Mouse (Mus musculus): ENCODE data around the gene Supt3. TPM values are rescaled to one million over a fixed set of nuclear protein-coding genes. Genes with fewer than 3 reads are reported as not detected.

Gene Supt3
- polyA plus RNA-seq, 1 experiment from 2014 or later: 23.7 TPM

DNA sequence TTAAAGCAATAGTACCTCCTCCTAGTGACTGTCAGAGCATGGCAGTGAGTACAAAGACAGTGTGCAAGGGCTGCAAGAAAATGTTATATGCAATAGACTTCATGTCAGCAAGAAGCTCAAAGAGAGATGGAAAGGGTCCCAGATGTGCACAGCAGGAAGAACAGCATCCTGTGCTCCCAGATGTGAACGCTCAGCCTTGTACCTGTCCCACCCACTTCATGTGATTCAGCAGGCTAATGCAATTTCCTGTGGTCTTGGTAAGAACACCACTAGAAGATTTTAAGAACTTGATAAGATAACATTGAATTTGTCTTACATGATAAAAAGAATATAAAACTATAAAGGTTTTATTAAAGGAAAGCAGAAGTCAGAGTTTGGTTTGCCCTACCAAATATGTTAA lies 230.5 kb downstream of the Supt3 start:
- no peaks in the 10 kb centered on the region for H3K9me3 ChIP-seq
- no peak overlapping the region for H3K27ac ChIP-seq
- no peaks in the 10 kb centered on the region for H3K4me1 ChIP-seq (replicated peaks)
- 80% methylated on average over 1 of the region's 1 CpGs for WGBS
- H3K4me3 ChIP-seq: no peak overlapping the region
- no peaks in the 10 kb centered on the region for H3K27me3 ChIP-seq (ENCODE audit: insufficient read depth, poor library complexity, severe bottlenecking)
- no peak for DNase-seq (ENCODE audit: low spot score)
- H3K36me3 ChIP-seq: no peaks in the 10 kb centered on the region

DNA sequence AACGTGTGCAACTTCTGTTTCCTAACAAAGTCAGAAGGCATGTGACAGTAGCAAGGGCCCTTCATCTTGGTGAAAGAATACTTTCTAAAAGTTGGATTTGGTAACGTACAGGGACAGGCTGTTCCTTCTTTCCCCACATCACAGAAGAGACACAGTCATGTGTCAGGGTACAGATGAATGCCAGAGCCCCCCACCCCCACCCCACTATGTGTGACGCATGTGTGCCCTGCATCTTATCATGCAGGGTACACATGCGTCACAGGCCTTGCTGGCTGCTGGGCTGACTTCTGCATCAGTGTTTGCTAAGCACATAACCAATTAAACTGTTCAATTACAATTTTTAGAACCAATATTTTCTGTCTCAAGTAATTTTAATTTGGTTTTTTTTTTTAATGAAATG lies 231.7 kb downstream of the Supt3 start:
- no peaks in the 10 kb centered on the region for H3K27me3 ChIP-seq (ENCODE audit: insufficient read depth, poor library complexity, severe bottlenecking)
- H3K4me1 ChIP-seq (replicated peaks): no peaks in the 10 kb centered on the region
- no peak for DNase-seq (ENCODE audit: low spot score)
- WGBS: 82% methylated on average over 4 of the region's 4 CpGs
- no peaks in the 10 kb centered on the region for H3K9me3 ChIP-seq
- no peaks in the 10 kb centered on the region for H3K36me3 ChIP-seq
- no peak overlapping the region for H3K4me3 ChIP-seq
- no peak overlapping the region for H3K27ac ChIP-seq

GRCm38 (mm10) chr17:45010409-45010808 lies 233.5 kb downstream of the Supt3 start:
- Histone ChIP-seq H3K4me3 (no peak overlapping the region), H3K36me3 (no peaks in the 10 kb centered on the region), H3K27me3 (ENCODE audit: insufficient read depth, poor library complexity, severe bottlenecking) (no peaks in the 10 kb centered on the region), H3K9me3 (no peaks in the 10 kb centered on the region), H3K4me1 (replicated peaks) (no peaks in the 10 kb centered on the region), H3K27ac (no peak overlapping the region)
- no peak for DNase-seq (ENCODE audit: low spot score)
- 92% methylated on average over 2 of the region's 2 CpGs for WGBS

DNA sequence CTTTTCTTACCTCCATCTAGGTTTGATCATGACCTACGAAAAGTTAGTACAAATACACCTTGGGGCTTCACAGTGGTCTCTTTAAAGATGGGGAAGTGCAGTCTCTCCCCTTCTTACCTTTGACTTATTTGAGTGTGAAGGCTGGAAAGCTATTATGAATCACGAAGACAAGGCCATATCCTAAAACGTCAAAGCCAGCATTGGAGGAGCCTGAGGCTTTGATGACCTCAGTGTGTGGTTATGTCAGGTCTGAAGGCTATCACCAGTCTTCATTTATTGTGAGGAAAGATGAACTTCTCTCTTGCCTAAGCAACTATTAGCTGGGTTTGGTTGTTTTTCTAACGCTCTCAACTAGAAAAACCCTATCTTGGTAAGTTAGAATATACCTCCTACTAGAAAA lies 239.8 kb downstream of the Supt3 start:
- Histone ChIP-seq H3K36me3 (no peaks in the 10 kb centered on the region), H3K9me3 (no peaks in the 10 kb centered on the region), H3K27ac (no peak overlapping the region), H3K4me3 (no peak overlapping the region), H3K4me1 (replicated peaks) (no peaks in the 10 kb centered on the region), H3K27me3 (ENCODE audit: insufficient read depth, poor library complexity, severe bottlenecking) (no peaks in the 10 kb centered on the region)
- no peak for DNase-seq (ENCODE audit: low spot score)
- 89% methylated on average over 4 of the region's 4 CpGs for WGBS

DNA sequence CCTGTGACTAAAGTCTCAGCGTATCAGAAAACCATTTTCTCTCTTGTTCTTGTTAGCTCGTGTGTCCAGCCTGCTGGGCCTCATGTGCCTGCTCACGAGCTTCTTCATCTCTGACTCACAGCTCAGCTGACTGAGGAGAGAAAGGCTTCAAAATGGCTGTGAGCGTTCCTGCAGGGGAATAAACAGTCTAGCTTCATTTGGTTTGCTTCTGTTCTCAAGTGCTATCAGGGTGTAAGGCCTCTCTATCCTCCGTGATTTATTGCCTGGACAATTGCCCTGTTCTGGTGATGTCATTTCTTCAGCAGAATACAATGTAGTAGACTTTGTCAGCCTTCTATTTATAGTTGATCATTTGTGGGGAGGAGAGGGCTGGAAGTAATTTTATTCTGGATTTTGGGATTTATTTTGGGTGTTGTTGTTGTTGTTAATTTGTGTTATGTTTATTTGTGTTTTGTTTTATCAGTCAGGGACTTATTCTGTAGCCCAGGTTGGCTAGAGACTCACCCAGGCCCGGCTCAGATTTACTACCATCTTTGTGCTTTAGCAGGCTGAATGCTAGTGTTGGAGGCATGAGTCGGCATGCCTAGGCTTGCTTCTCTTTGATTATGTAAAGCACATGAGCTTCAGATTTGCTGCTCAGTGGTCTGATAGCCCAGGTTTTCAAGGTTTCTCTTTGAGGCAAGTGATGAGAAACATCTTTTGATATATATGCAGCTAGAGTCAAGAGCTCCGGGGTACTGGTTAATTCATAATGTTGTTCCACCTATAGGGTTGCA lies 243.4 kb downstream of the Supt3 start:
- Histone ChIP-seq H3K27me3 (ENCODE audit: insufficient read depth, poor library complexity, severe bottlenecking) (no peaks in the 10 kb centered on the region), H3K27ac (no peak overlapping the region), H3K4me1 (replicated peaks) (no peaks in the 10 kb centered on the region), H3K36me3 (no peaks in the 10 kb centered on the region), H3K4me3 (no peak overlapping the region), H3K9me3 (no peaks in the 10 kb centered on the region)
- DNase-seq (ENCODE audit: low spot score): no peak
- 83% methylated on average over 8 of the region's 8 CpGs for WGBS

DNA sequence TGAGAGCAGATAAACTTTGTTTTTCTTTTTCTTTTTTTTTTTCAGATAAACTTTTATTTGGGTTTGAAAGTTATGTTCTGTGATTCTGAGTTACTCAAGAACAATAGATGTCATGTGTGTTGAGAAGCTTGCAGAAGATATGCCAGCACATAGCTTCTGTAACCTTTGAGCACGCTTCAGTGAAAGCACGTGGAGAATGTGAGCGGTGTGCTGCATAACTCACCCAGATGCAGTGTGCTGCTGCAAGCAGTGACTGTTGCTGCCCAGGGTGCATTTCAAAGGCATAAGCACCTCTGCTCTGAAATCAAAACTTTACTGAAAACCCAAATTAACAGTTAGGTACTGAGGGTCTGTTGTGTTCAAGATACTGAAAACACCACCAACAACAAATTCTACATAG lies 251.5 kb downstream of the Supt3 start:
- Histone ChIP-seq H3K9me3 (no peaks in the 10 kb centered on the region), H3K4me1 (replicated peaks) (no peaks in the 10 kb centered on the region), H3K36me3 (no peaks in the 10 kb centered on the region), H3K27me3 (ENCODE audit: insufficient read depth, poor library complexity, severe bottlenecking) (no peaks in the 10 kb centered on the region), H3K27ac (no peak overlapping the region), H3K4me3 (no peak overlapping the region)
- 69% methylated on average over 3 of the region's 3 CpGs for WGBS
- DNase-seq (ENCODE audit: low spot score): no peak

- Histone ChIP-seq H3K27me3 (ENCODE audit: insufficient read depth, poor library complexity, severe bottlenecking) (no peaks in the 10 kb centered on the region), H3K4me3 (no peak overlapping the region), H3K9me3 (no peaks in the 10 kb centered on the region), H3K4me1 (replicated peaks) (no peaks in the 10 kb centered on the region), H3K36me3 (no peaks in the 10 kb centered on the region), H3K27ac (no peak overlapping the region)
- no peak for DNase-seq (ENCODE audit: low spot score)
- 94% methylated on average over 1 of the region's 1 CpGs for WGBS
These were observed 252.2 kb downstream of the Supt3 start for GRCm38 (mm10) chr17:45029106-45029505.

DNA sequence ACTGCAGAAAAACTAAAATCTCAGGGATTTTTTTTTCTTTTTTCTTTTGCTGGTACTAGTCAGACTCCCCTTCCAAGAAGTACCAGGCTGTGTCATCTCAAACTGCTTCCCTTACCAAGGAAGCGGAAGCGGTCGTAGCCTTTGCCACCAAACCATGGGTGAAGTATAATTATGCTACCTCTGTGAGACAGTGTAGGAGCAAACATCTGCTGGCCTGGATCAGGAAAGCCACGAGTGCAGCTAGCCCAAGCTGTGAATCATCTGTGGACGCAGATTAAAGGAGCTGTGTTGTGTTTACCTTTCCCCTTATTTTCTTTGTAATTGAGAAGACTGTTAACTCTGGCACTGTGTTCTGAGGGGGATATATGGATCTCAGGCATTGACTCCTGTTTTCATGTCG lies 255.3 kb downstream of the Supt3 start:
- Histone ChIP-seq H3K36me3 (no peaks in the 10 kb centered on the region), H3K4me3 (no peak overlapping the region), H3K27me3 (ENCODE audit: insufficient read depth, poor library complexity, severe bottlenecking) (no peaks in the 10 kb centered on the region), H3K27ac (no peak overlapping the region), H3K9me3 (no peaks in the 10 kb centered on the region), H3K4me1 (replicated peaks) (no peaks in the 10 kb centered on the region)
- WGBS: 70% methylated on average over 6 of the region's 6 CpGs
- DNase-seq (ENCODE audit: low spot score): no peak

DNA sequence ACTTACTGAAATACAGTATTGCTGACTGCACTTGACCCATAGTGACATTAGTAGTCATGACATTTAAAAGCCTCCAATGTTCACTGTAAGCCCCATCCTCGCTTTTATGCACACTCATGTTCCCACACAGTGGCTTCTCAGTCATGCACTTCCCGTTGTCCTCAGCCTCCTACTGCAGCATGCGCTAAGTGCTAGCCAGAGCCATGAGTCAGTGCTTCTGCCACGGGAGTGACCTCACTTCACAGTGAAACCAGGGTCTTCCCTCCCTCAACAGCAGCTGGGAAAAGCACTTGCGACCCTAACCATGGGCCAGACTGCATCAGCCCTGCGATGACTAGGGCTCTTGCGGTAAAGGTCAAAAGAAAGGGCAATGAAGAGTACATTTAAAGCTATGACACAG lies 256.7 kb downstream of the Supt3 start:
- no peaks in the 10 kb centered on the region for H3K4me1 ChIP-seq (replicated peaks)
- H3K9me3 ChIP-seq: no peaks in the 10 kb centered on the region
- H3K36me3 ChIP-seq: no peaks in the 10 kb centered on the region
- H3K4me3 ChIP-seq: no peak overlapping the region
- WGBS: 66% methylated on average over 7 of the region's 7 CpGs
- DNase-seq (ENCODE audit: low spot score): no peak
- H3K27me3 ChIP-seq (ENCODE audit: insufficient read depth, poor library complexity, severe bottlenecking): no peaks in the 10 kb centered on the region
- no peak overlapping the region for H3K27ac ChIP-seq

DNA sequence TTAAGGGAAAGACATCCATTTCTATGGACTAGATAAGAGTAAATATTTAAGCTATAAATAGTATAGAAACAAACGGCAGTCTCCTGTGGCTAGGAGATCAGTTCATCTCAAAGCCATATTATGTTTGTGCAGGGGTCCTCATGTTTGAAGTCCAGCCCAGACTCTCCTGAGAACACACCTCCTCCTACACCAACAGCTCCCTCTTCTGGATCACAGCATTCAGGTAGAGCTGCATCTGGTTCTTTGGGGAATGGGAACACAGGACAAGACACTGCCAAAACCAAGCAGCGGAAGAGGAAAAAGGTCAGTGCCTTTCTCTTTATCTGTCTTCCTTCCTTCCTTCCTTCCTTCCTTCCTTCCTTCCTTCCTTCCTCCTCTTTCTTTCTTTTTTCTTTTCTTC lies 264.1 kb downstream of the Supt3 start:
- Histone ChIP-seq H3K9me3 (0 out of 2 replicates have a peak, but pooled peaks cover 3% of the 10 kb centered on the region), H3K27ac (no peak overlapping the region), H3K36me3 (peaks cover 6% of the 10 kb centered on the region; the same call in 1 of the 2 replicates), H3K4me1 (replicated peaks) (no peaks in the 10 kb centered on the region), H3K4me3 (no peak overlapping the region), H3K27me3 (ENCODE audit: insufficient read depth, poor library complexity, severe bottlenecking) (no peaks in the 10 kb centered on the region)
- DNase-seq (ENCODE audit: low spot score): no peak
- 89% methylated on average over 2 of the region's 2 CpGs for WGBS

DNA sequence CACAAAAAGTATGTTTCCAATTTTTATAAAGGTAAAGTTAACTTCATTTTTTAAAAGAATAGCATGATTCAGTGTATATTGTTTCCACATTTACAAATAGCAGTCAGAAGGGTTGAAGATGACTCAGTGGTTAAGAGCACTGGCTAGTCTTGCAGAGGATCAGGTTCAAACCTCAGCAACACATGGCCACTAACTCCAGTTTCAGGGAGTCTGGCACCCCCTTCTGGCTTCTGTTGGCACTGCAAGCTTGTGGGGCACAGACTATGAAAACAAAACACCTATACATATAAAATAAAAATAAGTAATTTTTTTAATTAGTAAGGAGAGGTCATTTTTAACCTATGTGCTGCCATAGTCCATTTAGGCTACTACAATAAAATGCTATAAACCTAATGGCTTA lies 268.9 kb downstream of the Supt3 start:
- no peaks in the 10 kb centered on the region for H3K4me1 ChIP-seq (replicated peaks)
- H3K4me3 ChIP-seq: no peak overlapping the region
- no peak for DNase-seq (ENCODE audit: low spot score)
- no peaks in the 10 kb centered on the region for H3K27me3 ChIP-seq (ENCODE audit: insufficient read depth, poor library complexity, severe bottlenecking)
- H3K27ac ChIP-seq: no peak overlapping the region
- 0 out of 2 replicates have a peak, but pooled peaks cover 3% of the 10 kb centered on the region for H3K9me3 ChIP-seq
- H3K36me3 ChIP-seq: peaks cover 6% of the 10 kb centered on the region; the same call in 1 of the 2 replicates

DNA sequence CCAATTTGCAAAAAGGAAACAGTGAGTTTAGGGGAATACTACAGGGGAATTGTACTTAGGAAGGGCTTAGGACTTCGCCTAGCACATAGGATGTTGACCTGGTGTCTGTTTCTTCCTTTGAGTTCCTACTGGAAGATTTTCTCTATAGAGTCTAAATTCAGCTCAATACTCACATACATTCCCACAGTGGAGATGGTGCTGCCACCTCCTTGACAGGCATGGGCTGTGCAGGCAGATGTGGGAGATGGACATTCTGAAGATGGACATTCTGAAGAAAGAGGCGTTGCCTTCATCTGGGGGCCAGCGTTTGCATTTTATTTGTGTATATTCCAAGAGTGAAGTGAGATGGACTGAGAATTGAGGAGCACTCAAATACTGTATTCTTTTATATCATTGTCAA lies 269.6 kb downstream of the Supt3 start:
- WGBS: 90% methylated on average over 3 of the region's 3 CpGs
- Histone ChIP-seq H3K27ac (no peak overlapping the region), H3K27me3 (ENCODE audit: insufficient read depth, poor library complexity, severe bottlenecking) (no peaks in the 10 kb centered on the region), H3K36me3 (peaks cover 6% of the 10 kb centered on the region; the same call in 1 of the 2 replicates), H3K9me3 (0 out of 2 replicates have a peak, but pooled peaks cover 3% of the 10 kb centered on the region), H3K4me1 (replicated peaks) (no peaks in the 10 kb centered on the region), H3K4me3 (no peak overlapping the region)
- DNase-seq (ENCODE audit: low spot score): no peak

DNA sequence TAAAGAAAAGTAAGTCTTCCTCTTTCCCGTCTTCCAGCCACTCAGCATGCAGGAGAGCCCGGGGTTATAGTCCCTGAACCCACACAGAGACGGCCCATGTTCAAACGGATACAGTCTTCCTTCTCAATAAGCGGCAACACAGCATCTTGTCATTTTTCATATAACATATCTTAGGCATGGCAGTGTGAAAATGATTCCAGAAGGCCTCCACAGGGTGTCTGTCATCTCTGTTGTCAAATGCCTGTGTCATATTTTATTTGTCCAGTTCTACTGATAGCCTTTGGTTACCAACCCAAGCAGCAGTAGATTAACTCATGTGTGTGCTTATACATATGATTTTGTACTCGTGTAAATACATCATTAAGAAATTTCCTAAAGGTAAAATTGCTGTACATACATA lies 270.3 kb downstream of the Supt3 start:
- WGBS: 83% methylated on average over 6 of the region's 6 CpGs
- Histone ChIP-seq H3K4me1 (replicated peaks) (no peaks in the 10 kb centered on the region), H3K4me3 (no peak overlapping the region)

GRCm38 (mm10) chr17:45051971-45052370 lies 275.0 kb downstream of the Supt3 start:
- Histone ChIP-seq H3K4me1 (replicated peaks) (no peaks in the 10 kb centered on the region), H3K36me3 (no peaks in the 10 kb centered on the region), H3K27ac (no peak overlapping the region), H3K27me3 (ENCODE audit: insufficient read depth, poor library complexity, severe bottlenecking) (no peaks in the 10 kb centered on the region), H3K4me3 (no peak overlapping the region), H3K9me3 (no peaks in the 10 kb centered on the region)
- no peak for DNase-seq (ENCODE audit: low spot score)
- WGBS: 86% methylated on average over 3 of the region's 3 CpGs

More for the DNA sequence above, 270.3 kb downstream of the Supt3 start:
- peaks cover 6% of the 10 kb centered on the region; the same call in 1 of the 2 replicates for H3K36me3 ChIP-seq
- H3K27ac ChIP-seq: no peak overlapping the region
- no peak for DNase-seq (ENCODE audit: low spot score)
- H3K9me3 ChIP-seq: 0 out of 2 replicates have a peak, but pooled peaks cover 3% of the 10 kb centered on the region
- no peaks in the 10 kb centered on the region for H3K27me3 ChIP-seq (ENCODE audit: insufficient read depth, poor library complexity, severe bottlenecking)

Measured in hindbrain, embryonic 10.5 days (tissue).